Mouse (Mus musculus): ENCODE results near the gene Epop.

DNA sequence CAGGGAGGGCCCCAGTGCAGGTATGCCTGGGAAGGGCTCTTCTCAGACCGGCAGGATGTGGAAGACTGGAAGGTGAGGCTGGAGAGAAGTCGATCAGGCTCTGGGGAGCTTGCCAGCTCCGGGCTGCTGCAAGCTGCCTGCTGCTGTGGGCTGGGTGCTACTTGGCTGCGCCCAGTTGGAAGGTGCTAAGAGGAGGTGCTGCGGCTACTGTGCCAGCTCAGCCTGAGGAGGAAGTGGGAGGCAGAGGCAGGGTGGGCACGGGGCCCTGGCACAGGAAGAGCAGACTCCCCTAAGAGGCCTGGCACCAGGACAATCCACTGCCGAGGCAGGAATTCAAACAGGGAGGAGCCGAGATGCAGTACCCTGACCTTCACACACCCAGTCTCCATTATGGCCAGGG is 18.4 kb downstream of the Epop start:
- TF ChIP-seq CTCF (IDR thresholded peaks at IDR 0.05; ENCODE audit: low read depth, low read length) (no peak), POLR2A (IDR thresholded peaks at IDR 0.05; ENCODE audit: insufficient read depth, low read length) (no peak)
